Mouse (Mus musculus): ENCODE results near the gene Pea15a.

DNA sequence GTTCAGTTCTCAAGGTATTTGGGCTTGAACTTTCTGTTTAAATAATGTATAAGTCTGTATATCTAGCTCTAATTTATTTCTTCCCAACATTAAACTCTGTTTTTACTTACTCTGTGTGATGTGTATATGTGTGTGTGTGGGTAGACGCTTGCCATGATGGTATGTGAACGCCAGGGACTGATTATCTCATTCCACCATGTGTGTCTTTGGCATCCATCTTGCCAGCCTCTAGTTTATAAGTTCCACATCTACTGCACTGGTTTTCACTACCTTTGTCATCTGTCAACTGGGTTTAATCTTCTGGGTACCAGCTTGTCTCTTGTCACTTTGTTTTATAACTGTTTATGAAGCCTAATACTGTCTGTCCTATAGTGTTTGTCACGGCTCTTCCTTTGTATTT is 51.1 kb downstream of the Pea15a start:
- TF ChIP-seq CTCF (IDR thresholded peaks at IDR 0.05; ENCODE audit: low read depth) (no peak), EP300 (IDR thresholded peaks at IDR 0.05; ENCODE audit: low read depth) (no peak)

All from liver, postnatal 0 days (tissue).